Mouse (Mus musculus) olfactory bulb, adult 2 months (tissue): ENCODE measurements at regions not wholly inside any gene's neighbourhood (a gene's known extent, or its start where the extent isn't known, plus 50 kb on each side); places are given as distances from the start of the nearest gene placed in this dataset.

Experiments used
- H3K27ac ChIP-seq: fragments of 200-500 bp; 2 replicates; pipeline ENCODE4 v1.5.1; 2012; ENCODE audit warnings: low read depth, low read length; ENCODE audit not compliant: insufficient read depth
- H3K4me1 ChIP-seq: fragments of 200-500 bp; 2 replicates; pipeline ENCODE4 v1.6.1; 2012; ENCODE audit warnings: low read length; ENCODE audit not compliant: control insufficient read depth, insufficient read depth
- H3K4me3 ChIP-seq: fragments of 200-500 bp; 2 replicates; pipeline ENCODE4 v1.5.1; 2012; ENCODE audit warnings: mild to moderate bottlenecking, low read depth, low read length, moderate library complexity; ENCODE audit not compliant: insufficient read depth
- CTCF ChIP-seq: fragments of 200-500 bp; IDR thresholded peaks from 2 replicates; pipeline ENCODE4 v1.5.1; 2012; ENCODE audit warnings: low read depth, mild to moderate bottlenecking, low read length, moderate library complexity; ENCODE audit not compliant: insufficient read depth
- POLR2A ChIP-seq: fragments of 200-500 bp; IDR thresholded peaks from 2 replicates; pipeline ENCODE4 v1.6.1; 2012; ENCODE audit warnings: mild to moderate bottlenecking, low read depth, low read length, moderate library complexity; ENCODE audit not compliant: insufficient read depth
- WGBS: fragments of 180-500 bp; shearing (Covaris S2); methylation state at CpG from one replicate; pipeline ENCODE4 v1.1.7; 2018; 5-methylcytosine and 5-hydroxymethylcytosine counted together

DNA sequence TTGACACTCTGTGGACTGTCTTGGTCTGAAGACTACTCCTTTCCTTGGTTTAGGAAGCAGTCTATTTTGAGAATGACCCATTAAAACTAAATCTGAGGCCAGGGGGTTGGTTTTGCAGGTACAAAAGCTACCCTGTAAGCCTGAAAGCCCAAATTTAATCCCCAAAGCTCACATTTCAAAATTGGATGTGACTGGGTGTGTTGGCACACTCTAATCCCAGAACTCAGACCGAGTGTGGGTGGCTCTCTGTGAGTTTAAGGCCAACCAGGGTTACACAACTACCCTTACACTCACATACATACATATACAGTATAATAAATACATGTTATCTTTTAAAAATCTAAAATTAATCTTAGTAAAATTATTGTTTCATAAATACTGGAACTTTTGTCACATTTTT lies 228.6 kb downstream of the Xxylt1 start:
- no peak overlapping the region for H3K27ac ChIP-seq
- TF ChIP-seq POLR2A (no peak), CTCF (no peak)
- WGBS, result 90% methylated on average over 1 of the region's 1 CpGs
- peaks cover 6% of the 10 kb centered on the region for H3K4me1 ChIP-seq
- no peak overlapping the region for H3K4me3 ChIP-seq

DNA sequence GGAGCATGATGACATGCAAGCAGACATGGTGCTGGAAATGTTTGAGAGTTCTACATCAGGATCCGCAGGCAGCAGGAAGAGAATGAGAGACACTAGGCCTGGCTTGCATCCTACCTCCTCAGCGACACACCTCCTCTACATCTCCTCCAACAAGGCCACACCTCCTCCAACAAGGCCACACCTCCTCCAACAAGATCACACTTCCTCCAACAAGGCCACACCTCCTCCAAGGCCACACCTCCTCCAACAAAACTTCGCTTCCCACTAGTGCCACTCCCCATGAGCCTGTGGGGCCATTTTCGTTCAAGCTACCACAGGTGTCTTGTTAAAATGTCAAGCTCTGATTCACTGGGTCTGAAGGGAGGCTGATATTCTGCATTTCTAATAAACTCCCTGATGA lies 226.5 kb downstream of the Xxylt1 start:
- H3K4me1 ChIP-seq, result peaks cover 6% of the 10 kb centered on the region
- WGBS, result 94% methylated on average over 4 of the region's 4 CpGs
- TF ChIP-seq CTCF (no peak), POLR2A (no peak)
- no peak overlapping the region for H3K27ac ChIP-seq
- no peak overlapping the region for H3K4me3 ChIP-seq

- H3K4me1 ChIP-seq, result peaks cover 11% of the 10 kb centered on the region
- TF ChIP-seq POLR2A, result no peak
- TF ChIP-seq CTCF, result no peak
- H3K27ac ChIP-seq, result no peak overlapping the region
- H3K4me3 ChIP-seq, result no peak overlapping the region
- WGBS, result 77% methylated on average over 2 of the region's 2 CpGs
Measured at GRCm38 (mm10) chr16:30857656-30858055, 223.6 kb downstream of the Xxylt1 start.

- 93% methylated on average over 7 of the region's 7 CpGs for WGBS
Measured at GRCm38 (mm10) chr16:30869136-30869909, 211.9 kb downstream of the Xxylt1 start.

GRCm38 (mm10) chr16:30870110-30870509 lies 211.1 kb downstream of the Xxylt1 start:
- Histone ChIP-seq H3K27ac (no peak overlapping the region), H3K4me3 (no peak overlapping the region), H3K4me1 (peaks cover 12% of the 10 kb centered on the region)
- 77% methylated on average over 14 of the region's 14 CpGs for WGBS
- TF ChIP-seq POLR2A, result no peak
- TF ChIP-seq CTCF, result no peak

More at GRCm38 (mm10) chr16:30869136-30869909, 211.9 kb downstream of the Xxylt1 start:
- TF ChIP-seq POLR2A (no peak), CTCF (no peak)
- peaks cover 12% of the 10 kb centered on the region for H3K4me1 ChIP-seq
- no peak overlapping the region for H3K27ac ChIP-seq
- no peak overlapping the region for H3K4me3 ChIP-seq

GRCm38 (mm10) chr16:30870676-30871075 lies 210.6 kb downstream of the Xxylt1 start:
- TF ChIP-seq CTCF (no peak), POLR2A (no peak)
- 64% methylated on average over 2 of the region's 2 CpGs for WGBS
- H3K4me3 ChIP-seq, result no peak overlapping the region
- peaks cover 12% of the 10 kb centered on the region for H3K4me1 ChIP-seq
- no peak overlapping the region for H3K27ac ChIP-seq

GRCm38 (mm10) chr16:30872147-30872546 lies 209.1 kb downstream of the Xxylt1 start:
- TF ChIP-seq CTCF, result no peak
- peaks cover 12% of the 10 kb centered on the region for H3K4me1 ChIP-seq
- no peak overlapping the region for H3K4me3 ChIP-seq
- WGBS, result 92% methylated on average over 5 of the region's 5 CpGs
- H3K27ac ChIP-seq, result no peak overlapping the region

DNA sequence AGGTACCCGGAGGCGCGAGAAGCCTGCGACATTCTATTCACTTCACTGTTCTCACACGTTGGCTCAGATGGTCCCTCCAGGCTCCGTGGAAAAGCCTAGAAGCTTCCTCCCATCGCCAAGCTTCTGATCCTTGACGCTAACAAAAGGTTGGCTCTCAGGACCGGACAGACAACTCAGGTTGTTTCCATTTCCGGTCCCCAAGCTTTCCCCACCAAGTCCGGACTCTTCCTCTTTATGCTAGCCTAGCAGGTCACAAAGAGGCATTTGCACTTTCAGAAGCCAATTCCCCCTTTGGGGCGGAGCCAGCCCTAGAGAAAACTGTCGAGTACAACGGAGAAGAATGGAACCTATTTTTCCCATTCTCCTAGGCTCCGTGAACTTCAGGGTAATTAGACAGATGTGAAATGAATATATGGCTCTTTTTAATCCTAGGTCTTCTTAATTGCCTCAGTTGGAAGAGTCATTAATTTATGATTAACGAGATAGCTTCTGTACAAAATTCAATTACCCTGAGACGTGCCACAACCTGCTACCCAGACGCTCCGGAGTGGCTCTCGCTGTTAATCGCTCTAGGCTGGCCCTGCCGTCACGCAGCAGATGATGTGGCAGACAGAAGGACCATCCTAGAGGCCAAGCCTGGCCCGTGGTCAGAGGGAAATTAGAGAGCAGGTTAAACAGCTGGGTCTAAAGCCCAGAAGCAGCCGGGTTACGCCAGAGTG lies 207.6 kb downstream of the Xxylt1 start:
- no peak overlapping the region for H3K4me3 ChIP-seq
- H3K4me1 ChIP-seq, result peaks cover 12% of the 10 kb centered on the region
- WGBS, result 31% methylated on average over 26 of the region's 26 CpGs
- TF ChIP-seq CTCF (no peak), POLR2A (no peak)
- no peak overlapping the region for H3K27ac ChIP-seq

DNA sequence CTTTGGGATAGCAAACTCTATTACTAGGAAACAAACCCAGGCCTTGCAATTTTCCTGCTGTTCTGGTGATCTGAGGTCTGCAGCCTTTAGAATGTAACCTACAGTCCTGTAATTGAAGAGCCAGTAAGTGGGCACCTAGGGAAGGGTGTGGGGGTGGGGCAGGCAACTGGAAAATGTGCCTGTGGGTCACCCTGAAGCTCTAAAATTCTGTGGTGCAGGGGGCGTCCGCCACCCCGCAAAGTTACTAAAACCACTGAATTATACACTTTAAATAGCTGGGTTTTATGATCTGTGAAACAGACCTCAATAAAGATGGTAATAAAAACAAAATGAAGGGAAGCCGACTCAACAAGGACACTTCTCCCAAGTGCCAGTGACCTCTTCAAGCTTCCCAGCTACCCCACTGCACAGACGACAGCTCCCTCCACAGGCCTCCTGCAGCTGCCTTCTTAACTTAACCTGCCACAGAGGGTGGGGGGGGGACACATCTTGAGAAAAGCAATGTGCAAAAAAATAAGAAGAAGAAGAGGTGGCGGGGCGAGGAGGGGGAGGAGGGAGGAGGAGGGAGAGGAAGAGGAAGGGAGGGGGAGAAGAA lies 205.9 kb downstream of the Xxylt1 start:
- TF ChIP-seq CTCF (no peak), POLR2A (no peak)
- Histone ChIP-seq H3K4me3 (no peak overlapping the region), H3K4me1 (peaks cover 12% of the 10 kb centered on the region), H3K27ac (no peak overlapping the region)
- WGBS, result 88% methylated on average over 7 of the region's 7 CpGs
